Mouse (Mus musculus) lung, postnatal 0 days (tissue): ENCODE measurements at regions not wholly inside any gene's neighbourhood (a gene's known extent, or its start where the extent isn't known, plus 50 kb on each side); places are given as distances from the start of the nearest gene placed in this dataset.

Source experiments
- CTCF ChIP-seq: IDR thresholded peaks from 2 replicates; pipeline ENCODE4 v1.5.1; 2016; ENCODE audit warnings: antibody characterized with exemption, mild to moderate bottlenecking
- EP300 ChIP-seq: IDR thresholded peaks from 2 replicates; pipeline ENCODE4 v1.6.1; 2016; ENCODE audit warnings: antibody characterized with exemption, mild to moderate bottlenecking, control low read depth

GRCm38 (mm10) chr8:35891769-35892168, 126.2 kb downstream of the Gm19410 start:
- TF ChIP-seq CTCF, result no peak
- TF ChIP-seq EP300, result no peak
